Mouse (Mus musculus) 3T3-L1 (cell line): Measurements from ENCODE around the gene Sars.

Experiments used
- DNase-seq: peaks from one replicate; pipeline ENCODE4 v3.0.0-alpha.2; 2015; ENCODE audit warnings: low read depth, low spot score

The Sars gene

DNA sequence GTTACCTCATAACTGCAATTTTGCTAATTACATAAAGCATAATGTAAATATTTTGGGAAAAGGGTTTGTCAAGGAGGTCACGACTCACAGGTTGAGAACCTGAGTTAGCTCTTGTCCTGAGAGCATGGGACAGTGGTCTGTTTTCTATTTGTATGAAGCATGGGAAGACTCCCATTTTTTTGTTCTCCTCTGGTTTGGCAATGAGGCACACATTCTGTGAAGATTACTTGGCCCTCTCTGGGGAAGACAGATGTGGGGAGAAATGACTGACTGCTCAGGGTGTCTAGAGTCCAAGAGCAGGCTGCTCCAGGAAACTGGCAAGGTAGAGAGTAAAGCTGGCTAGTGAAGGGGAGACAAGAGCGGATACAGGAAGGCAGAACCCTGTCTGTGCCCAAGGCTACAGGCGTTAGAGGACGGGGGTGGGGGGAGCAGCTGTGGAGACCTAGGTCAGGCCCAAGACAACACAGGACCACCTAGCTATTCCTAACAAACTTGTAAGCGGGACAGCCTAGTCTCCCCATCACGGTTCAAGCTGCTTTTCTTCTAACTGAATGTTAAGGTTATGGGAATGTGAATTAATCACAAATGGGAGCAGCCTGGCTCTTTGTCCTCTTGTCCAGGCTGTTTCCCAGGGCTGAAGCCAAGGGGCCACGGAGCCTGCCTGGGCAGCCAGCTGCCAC, 19.9 kb downstream of the Sars start:
- DNase-seq, result peak; percentile 69

- DNase-seq, result peak; percentile 80
Observed at GRCm38 (mm10) chr3:108423844-108424801, 20.9 kb downstream of the Sars start.

DNA sequence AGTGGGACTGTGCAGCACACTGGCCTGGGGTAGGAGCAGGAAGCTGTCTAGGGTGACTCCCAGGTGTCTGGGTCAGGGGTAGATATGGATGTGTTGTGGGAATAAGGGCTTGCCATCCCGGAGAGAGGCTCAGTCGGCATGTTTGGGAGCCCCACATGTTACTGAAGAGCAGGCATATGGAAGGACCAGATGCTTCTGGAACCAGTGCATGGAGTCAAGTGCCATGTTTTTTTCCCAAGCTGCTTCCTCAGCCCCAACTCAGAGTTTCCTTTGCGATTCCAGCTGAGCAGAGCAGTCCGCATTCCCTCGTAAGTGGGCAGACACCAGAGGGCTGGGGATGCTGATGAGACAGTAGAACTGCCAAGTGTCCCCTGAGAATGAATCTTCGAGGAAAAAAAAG, 22.0 kb downstream of the Sars start:
- DNase-seq, result no peak

DNA sequence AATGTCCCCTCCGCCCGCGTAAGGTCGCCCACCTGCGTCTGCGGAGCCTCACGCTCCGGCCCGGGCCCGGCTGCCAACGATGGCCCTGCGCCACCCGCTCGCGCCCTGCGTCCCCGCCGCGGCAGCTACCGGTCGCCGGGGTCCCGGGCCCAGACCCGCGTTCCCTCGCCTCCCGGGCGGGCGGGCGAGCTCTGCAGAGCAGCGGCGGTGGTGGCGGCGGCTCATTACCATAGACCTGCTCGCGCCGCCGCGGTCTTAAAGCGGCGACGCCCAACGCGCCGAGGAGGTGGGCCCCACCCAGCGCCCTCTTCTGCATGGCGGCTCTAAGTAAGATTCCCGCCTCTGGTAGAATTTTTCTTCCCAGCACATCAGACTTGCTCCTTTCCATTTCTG, 29.2 kb downstream of the Sars start:
- no peak for DNase-seq

DNA sequence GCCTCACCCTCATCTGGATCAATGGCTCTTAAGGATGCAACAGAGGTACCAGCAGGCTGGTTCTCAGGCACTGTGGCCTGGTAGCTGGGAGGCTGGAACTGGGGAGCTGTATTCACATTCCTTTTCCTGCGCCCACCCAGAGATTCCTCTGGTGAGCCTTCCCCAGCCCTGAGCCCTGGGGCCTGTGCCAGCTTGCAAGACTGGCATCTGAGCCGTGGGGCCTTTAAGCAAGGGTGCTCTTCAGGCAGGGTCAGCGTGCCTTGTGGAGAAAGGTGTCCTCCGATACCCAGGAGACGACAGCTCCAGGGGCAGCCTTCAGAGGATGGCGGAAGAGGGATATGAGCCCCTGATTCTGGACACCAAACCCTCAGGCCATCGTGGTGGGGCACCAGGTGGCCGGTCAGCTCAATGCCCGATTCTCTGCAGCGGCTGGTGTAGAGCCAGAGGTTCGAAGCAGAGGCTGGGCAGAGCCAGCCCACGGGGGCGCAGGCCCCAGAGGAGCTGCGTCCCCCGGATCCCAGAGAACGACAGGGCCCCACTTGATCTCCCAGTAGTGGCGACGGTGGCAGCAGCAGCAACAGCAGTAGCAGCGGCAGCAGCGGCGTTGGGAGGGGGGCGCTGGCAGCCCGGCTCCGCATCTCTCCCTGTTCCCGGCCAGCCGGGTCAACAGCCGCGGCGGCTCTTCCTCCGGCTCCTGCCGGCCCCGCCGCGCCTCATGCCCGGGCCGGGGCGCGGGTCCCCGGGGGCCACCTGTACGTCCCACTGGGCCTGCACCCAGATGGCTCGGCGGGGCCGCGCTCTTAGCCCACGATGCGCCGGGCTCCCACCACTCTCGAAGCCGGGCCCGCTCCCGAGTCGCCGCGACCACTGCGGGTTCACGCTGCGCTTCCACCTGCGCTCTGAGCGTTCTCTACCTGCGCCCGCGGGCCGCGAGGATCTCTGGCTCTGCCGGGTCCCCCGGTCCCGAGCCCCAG, 29.9 kb downstream of the Sars start, which contains the start of gene Celsr2:
Gene Celsr2 (minus strand): TSS at position 696 of the 974 bp plus-strand sequence.
- DNase-seq, result no peak

- DNase-seq, result no peak
Observed at GRCm38 (mm10) chr3:108413634-108414360, 31.2 kb downstream of the Sars start.

DNA sequence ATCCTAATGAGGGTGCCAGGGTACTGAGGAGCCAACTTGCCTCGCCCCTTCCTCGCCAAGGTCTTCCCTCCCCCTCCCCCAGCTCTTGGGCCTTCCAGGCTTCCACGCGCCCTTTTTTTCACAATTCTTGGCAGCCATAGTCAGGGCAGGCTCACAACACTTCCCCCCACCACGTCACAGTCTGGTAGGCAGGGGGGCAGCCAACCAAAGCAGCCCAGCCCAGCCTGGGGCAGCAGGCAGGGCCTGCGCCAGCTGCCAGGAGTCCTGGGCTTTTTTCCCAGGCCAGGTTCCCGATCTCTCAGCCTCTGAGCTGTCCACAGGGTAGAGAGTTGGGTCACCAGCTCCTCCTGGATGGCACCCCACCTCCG, 33.3 kb downstream of the Sars start:
- DNase-seq, result no peak

DNA sequence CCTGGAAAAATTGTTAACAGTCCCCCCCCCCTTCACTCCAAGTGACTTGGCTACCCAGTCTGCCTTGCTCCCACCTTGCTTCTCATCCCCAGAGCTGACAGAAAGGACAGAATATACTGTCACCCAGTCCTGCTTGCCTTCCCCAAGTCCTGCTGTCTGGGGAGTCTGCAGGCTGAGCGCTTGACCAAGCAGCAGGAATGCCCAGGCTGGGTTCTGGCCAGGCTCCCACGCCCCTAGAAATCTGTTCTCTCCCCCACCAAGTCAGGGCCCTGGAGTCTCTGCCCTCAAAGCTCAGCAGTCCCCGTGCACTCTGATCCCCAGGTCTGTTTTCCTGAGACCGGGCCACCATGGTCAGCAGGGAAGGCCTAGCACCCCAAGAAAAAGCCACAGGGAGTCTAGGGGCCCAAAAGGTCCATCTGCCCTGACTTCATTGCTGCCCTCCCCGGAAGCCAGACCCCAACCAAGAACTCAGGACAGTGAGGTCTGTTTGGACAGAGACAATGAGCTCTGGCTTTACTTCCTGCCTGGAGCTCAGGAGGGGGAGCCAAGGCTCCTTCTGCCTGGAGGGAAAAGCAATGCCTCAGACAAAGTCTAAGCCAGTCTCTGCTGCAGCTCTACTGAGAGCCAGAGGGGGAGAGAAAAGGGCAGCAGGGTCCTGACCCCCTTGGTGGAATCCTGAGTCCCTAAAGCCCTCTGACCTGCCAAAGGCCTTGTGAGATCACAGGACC, 33.8 kb downstream of the Sars start:
- DNase-seq, result no peak

- no peak for DNase-seq
Observed at GRCm38 (mm10) chr3:108410359-108410714, 34.7 kb downstream of the Sars start.

DNA sequence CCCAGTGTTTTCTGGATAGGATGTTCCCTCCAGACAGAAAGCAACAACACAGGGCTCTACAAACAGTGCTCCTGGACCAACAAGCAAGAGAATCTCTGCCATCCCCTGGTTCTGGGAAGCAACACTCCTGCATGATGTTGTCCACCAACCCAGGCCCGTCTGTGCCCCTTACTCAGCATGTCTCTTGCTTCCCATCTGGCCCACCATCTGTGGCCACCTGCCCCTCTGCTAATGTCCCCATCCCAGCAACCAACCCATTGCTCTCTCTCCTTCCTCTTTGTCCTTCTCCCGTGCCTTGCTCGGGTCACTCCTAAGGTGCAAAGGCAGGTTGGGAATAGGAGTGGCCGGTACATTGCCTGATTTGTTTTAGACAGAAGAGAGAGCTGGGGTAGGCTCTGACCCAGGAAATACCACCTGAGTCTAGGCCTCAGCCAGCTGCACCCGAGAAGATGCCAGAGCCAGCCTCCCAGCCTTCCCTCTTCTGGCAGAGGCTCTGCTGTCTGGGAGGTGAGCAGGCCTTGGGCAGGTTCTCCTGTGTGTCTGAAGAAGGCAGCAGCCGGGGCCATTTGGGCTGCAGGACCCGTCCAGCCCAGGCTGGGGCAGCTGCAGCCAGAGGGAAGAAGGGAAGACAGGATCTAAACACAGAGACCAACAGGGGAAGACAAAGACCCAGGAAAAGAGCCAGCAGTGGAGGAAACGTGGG, 35.2 kb downstream of the Sars start:
- DNase-seq, result no peak

DNA sequence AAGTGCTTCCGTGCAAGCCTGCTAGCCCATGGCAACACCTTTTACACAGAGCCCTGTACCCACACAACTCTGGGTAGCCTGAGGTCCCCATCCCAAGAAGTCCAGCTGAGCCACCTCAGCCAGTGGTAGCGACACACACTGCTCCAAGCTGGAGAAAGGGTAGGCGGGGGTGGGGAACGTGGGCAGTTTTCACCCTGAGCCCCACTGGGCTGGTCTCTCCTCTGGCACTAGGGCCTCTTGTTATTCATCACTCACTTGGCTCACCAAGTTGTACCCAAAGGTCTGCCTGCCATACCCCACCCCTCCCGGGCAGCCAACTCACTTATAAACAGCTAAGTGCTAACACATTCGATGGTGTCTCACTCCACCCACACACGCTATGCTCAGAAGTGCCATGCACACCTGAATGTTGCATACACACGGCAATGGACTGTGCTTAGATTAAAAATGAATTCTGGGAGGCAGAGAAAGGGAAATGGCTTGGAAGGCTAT, 36.4 kb downstream of the Sars start:
- DNase-seq, result no peak

DNA sequence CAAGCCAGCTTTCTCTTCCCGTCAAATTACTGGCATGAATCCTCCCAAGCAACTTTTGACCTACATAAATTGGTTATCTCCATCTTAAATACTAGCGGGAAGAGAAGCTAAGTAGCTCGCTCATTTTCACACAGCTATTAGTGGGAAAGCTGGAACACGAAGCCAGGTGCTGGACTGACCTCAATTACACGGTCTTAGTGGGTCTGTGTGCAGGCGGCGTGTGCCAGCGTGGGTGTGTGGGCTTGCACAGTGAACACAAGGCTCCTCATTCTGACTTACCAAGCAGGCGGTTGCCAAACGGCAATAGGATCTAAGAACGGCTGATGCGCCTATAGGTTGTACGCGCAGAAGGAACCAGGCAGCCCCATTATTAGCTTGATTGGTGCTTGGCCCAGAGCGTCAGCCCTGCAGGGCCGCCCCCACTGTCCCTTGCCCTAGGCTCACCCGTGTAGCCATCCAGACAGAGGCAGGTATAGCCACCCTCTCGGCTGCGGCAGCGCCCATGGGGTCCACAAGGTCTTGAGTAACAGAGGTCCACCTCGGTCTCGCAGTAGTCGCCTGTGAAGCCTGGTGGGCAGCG, 38.6 kb downstream of the Sars start:
- no peak for DNase-seq

DNA sequence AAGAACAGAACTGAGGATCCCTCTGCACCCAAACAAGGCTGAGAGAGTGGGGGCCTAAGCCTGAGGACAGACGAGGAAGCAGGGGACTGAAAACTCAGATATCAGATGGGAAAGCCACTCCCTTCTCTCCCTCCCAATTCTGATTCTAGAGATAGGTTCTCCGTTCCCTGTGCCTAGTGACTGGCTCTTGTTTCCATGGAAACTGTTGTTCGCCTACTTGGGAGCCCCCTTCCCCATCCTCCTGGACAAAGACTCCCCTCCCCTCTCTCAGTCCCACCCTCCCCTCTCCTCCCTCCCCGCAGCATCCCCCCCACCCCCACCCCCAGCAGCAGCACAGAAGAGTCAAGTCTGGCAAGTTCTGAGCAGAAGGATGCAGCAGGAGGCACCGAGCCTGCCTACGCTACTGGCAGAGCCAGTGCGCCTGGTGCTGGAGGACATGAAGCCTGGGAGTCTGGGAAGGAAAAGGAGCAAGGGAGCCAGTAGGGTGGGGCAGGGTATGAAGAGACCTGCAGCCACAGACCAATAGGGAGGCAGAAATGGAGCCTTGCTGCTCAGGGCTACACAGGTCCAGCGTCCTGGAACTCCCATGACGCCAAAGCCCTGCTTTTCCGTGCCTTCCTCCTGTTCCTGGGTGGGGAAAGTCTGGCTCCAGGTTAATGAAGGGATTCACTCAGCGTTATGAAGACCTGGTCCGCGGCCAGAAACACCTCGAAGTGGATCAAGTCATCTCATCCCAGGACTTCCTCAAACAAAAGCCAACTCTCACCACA, 39.3 kb downstream of the Sars start:
- no peak for DNase-seq

DNA sequence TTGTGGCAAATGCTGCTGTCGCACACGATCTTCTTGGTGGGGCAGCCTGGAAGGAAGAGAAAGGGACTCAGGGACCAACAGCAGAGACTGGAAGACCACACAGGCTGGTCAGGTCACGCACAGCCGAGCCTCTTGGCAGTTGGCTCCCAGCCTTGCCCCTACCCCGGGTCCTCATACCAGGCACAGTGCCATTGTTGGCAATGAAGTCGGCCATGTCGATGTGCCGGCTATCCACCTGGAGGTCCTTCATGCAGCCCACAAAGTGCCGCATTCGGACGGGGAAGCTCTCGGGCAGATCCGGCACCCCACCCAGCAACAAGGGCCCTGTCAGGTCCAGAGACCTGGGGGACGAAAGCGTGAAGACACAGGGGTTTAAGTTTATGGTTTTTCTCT, 42.5 kb downstream of the Sars start:
- no peak for DNase-seq

DNA sequence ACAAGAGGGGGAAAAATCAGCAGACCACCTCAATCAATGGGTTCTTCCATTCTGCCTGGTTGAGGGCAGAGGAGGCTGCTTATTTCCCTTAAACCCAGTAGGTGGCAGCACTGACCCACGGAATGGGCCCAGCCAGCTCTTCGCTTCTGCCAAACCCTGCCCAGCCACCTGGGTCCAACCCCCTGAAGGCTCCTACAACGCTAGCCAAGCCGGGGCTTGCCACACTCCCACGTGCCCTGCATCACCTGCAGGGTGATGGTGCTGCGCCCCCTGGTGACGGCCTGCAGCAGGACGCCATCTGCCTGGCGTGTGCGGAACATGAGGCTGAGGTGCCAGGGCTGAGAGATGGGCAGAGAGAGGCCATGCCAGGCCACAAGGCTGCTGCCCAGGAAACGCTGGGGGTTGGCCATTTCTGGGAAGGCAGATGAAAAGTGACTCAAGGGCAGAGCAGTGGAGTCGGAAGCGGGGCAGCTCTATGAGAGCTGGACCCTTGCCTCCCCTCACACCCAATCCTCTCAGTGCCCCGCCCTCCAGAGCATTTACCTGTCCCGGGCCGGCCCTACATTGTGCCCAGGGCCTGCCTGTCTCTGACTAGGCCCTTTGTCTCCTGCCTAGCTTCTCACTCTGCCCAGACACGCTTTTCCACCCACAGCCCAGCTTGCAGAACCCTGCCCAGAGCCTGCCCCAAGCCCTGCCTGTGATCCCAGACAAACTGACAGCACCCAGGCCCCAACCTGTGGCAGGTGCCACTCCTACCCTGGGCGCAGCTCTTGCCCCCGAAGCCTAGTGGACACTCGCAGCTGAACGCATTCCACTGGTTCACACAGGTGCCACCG, 43.1 kb downstream of the Sars start:
- DNase-seq, result peak; percentile 94

- DNase-seq, result no peak
Observed at GRCm38 (mm10) chr3:108400442-108400841, 44.6 kb downstream of the Sars start.

GRCm38 (mm10) chr3:108398281-108398680, 46.7 kb downstream of the Sars start:
- DNase-seq, result no peak

DNA sequence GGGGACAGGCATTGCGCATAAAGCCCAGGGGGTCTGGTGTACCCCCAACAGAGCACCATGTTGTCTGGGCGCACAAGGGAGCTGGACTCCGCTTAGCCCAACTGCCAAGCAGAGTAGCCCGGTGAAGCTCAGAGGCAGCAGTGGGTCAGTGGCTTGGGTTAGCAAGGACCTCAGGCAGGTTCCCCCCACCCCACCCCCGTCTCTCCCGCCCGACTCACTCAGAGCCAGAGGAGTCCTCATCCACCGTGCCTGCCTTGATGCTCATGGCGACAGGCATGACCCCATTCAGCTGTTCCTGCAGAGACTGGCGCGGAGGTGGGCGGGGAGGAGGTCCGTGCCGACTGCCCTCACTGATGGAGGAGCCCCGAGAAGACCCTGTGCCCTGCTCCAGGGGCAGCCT, 52.2 kb downstream of the Sars start:
- DNase-seq, result no peak
